Mouse (Mus musculus) forebrain, embryonic 14.5 days (tissue): ENCODE measurements around the gene Amt. TPM values are rescaled to one million over a fixed set of nuclear protein-coding genes. Genes with fewer than 3 reads are reported as not detected.

ENCODE experiments used
- ATAC-seq: fragments of 200-750 bp; cut with Nextera tagmentation; 2 replicates; pipeline ENCODE4 v1.8.0; 2017; ENCODE audit warnings: mild to moderate bottlenecking, moderate library complexity
- DNase-seq: peaks from one replicate; pipeline ENCODE4 v3.0.0-alpha.2; 2015; ENCODE audit warnings: low spot score
- H3K27ac ChIP-seq: fragments of 300-500 bp; sonication (generic); 2 replicates; pipeline ENCODE4 v1.5.1; 2014; ENCODE audit warnings: low read depth, mild to moderate bottlenecking, control low read depth, low read length, moderate library complexity
- H3K27me3 ChIP-seq: fragments of 300-500 bp; sonication (generic); replicated peaks from 2 replicates; pipeline ENCODE4 v1.6.1; 2014; ENCODE audit warnings: low read length, control low read depth, mixed read lengths; ENCODE audit not compliant: control insufficient read depth, insufficient read depth
- H3K36me3 ChIP-seq: fragments of 300-500 bp; sonication (generic); 2 replicates; pipeline ENCODE4 v1.6.1; 2014; ENCODE audit warnings: low read length, control low read depth; ENCODE audit not compliant: control insufficient read depth, insufficient read depth
- H3K4me1 ChIP-seq: fragments of 300-500 bp; sonication (generic); 2 replicates; pipeline ENCODE4 v1.6.1; 2014; ENCODE audit warnings: antibody characterized with exemption, low read length, control low read depth; ENCODE audit not compliant: control insufficient read depth, insufficient read depth
- H3K4me2 ChIP-seq: fragments of 300-500 bp; sonication (generic); 2 replicates; pipeline ENCODE4 v1.6.1; 2014; ENCODE audit warnings: mild to moderate bottlenecking, control low read depth, low read length
- H3K4me3 ChIP-seq: fragments of 300-500 bp; sonication (generic); 2 replicates; pipeline ENCODE4 v1.5.1; 2014; ENCODE audit warnings: low read depth, low read length, control low read depth
- H3K9ac ChIP-seq: fragments of 300-500 bp; sonication (generic); 2 replicates; pipeline ENCODE4 v1.6.1; 2014; ENCODE audit warnings: mild to moderate bottlenecking, low read length, control low read depth, moderate library complexity
- H3K9me3 ChIP-seq: fragments of 300-500 bp; sonication (generic); replicated peaks from 2 replicates; pipeline ENCODE4 v1.6.1; 2016; ENCODE audit warnings: low read length, control low read depth, mixed read lengths; ENCODE audit not compliant: control insufficient read depth
- WGBS: fragments of 180-500 bp; shearing (Covaris S2); extraction: QIAGEN DNeasy Blood & Tissue Kit; methylation state at CpG from one replicate; pipeline ENCODE4 v1.1.7; 2014; 5-methylcytosine and 5-hydroxymethylcytosine counted together
- polyA plus RNA-seq: library from polyadenylated mRNA; unstranded; fragments of >200 nt; fragmentation: Nextera tagmentation; extraction: Ambion mirVana; gene quantifications from 2 replicates; pipeline ENCODE4 v1.2.1, GENCODE M21; 2014

Amt gene
- polyA plus RNA-seq, result 13.2 and 13.4 TPM in 2 replicates

GRCm38 (mm10) chr9:108296453-108297355 is at the start of gene Amt:
TSS of gene Amt (plus strand) at chr9:108296853.
- no peaks in the 10 kb centered on the region for H3K9me3 ChIP-seq
- H3K27ac ChIP-seq, result peak within 1 kb of the TSS; percentile 40; the same call in 1 of the 2 replicates
- DNase-seq (peak; percentile 40), ATAC-seq (peak; percentile 70)
- peak within 1 kb of the TSS; percentile 13; the same call in 1 of the 2 replicates for H3K4me3 ChIP-seq
- whole genome bisulfite sequencing, result 20% methylated on average over 18 of the region's 18 CpGs
- peaks cover 43% of the 10 kb centered on the region for H3K36me3 ChIP-seq
- H3K4me1 ChIP-seq, result no peaks in the 10 kb centered on the region
- H3K27me3 ChIP-seq, result no peaks in the 10 kb centered on the region
- H3K9ac ChIP-seq, result peak within 1 kb of the TSS; percentile 49; the same call in 1 of the 2 replicates
- peak within 1 kb of the TSS; percentile 39 for H3K4me2 ChIP-seq

DNA sequence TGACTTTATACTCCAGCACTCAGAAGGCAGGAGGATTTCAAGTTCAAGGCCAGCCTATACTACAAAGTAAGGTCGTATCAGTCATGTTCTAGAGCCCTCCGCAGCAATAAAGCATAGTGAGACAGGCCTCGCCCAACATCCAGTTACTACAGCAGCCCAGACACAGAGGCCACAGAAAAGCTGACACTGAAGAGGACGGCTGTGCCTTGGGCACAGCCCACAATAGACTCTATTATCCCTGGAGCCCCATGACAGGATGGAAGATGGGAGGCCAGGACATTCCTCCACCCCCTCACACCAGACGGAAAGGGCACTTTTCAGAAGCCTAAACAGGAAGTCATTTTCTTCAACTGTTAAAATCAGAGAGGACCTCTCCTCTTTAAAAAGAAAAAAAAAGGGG is 47.7 kb upstream of the Amt start:
- WGBS, result 67% methylated on average over 5 of the region's 5 CpGs
- H3K4me3 ChIP-seq, result no peak overlapping the region
- H3K4me1 ChIP-seq, result no peaks in the 10 kb centered on the region
- no peak overlapping the region for H3K9ac ChIP-seq
- ATAC-seq, result no peak
- H3K9me3 ChIP-seq, result no peaks in the 10 kb centered on the region
- peaks cover 38% of the 10 kb centered on the region for H3K36me3 ChIP-seq
- DNase-seq, result no peak
- H3K4me2 ChIP-seq, result no peak overlapping the region
- H3K27ac ChIP-seq, result no peak overlapping the region
- H3K27me3 ChIP-seq, result no peaks in the 10 kb centered on the region

GRCm38 (mm10) chr9:108251877-108252276 is 44.8 kb upstream of the Amt start:
- 97% methylated on average over 6 of the region's 6 CpGs for WGBS
- Histone ChIP-seq H3K4me2 (no peak overlapping the region), H3K36me3 (peaks cover 32% of the 10 kb centered on the region), H3K4me3 (no peak overlapping the region), H3K9me3 (no peaks in the 10 kb centered on the region), H3K4me1 (no peaks in the 10 kb centered on the region), H3K9ac (no peak overlapping the region), H3K27ac (no peak overlapping the region), H3K27me3 (no peaks in the 10 kb centered on the region)
- DNase-seq, result no peak
- ATAC-seq, result no peak

- no peak for ATAC-seq
- H3K4me3 ChIP-seq, result no peak overlapping the region
- 96% methylated on average over 7 of the region's 7 CpGs for WGBS
- H3K9me3 ChIP-seq, result no peaks in the 10 kb centered on the region
- H3K27ac ChIP-seq, result no peak overlapping the region
- DNase-seq, result no peak
- H3K4me2 ChIP-seq, result no peak overlapping the region
- no peak overlapping the region for H3K9ac ChIP-seq
- no peaks in the 10 kb centered on the region for H3K27me3 ChIP-seq
- peaks cover 30% of the 10 kb centered on the region for H3K36me3 ChIP-seq
- H3K4me1 ChIP-seq, result no peaks in the 10 kb centered on the region
Measured at GRCm38 (mm10) chr9:108252766-108253165, 43.9 kb upstream of the Amt start.

GRCm38 (mm10) chr9:108260526-108260925 is 36.1 kb upstream of the Amt start:
- no peak overlapping the region for H3K27ac ChIP-seq
- 0 out of 2 replicates have a peak, but pooled peaks cover 3% of the 10 kb centered on the region for H3K36me3 ChIP-seq
- no peaks in the 10 kb centered on the region for H3K9me3 ChIP-seq
- H3K4me2 ChIP-seq, result no peak overlapping the region
- DNase-seq, result no peak
- no peak overlapping the region for H3K9ac ChIP-seq
- WGBS, result 84% methylated on average over 4 of the region's 4 CpGs
- H3K4me1 ChIP-seq, result peaks cover 19% of the 10 kb centered on the region
- no peak for ATAC-seq
- H3K4me3 ChIP-seq, result no peak overlapping the region
- H3K27me3 ChIP-seq, result no peaks in the 10 kb centered on the region

GRCm38 (mm10) chr9:108261865-108262264 is 34.8 kb upstream of the Amt start:
- H3K9ac ChIP-seq, result peak overlapping the region; percentile 91; the same call in 1 of the 2 replicates
- H3K27ac ChIP-seq, result no peak overlapping the region
- no peaks in the 10 kb centered on the region for H3K27me3 ChIP-seq
- no peak for DNase-seq
- H3K4me2 ChIP-seq, result peak overlapping the region; percentile 82
- ATAC-seq, result no peak
- no peaks in the 10 kb centered on the region for H3K9me3 ChIP-seq
- H3K4me3 ChIP-seq, result no peak overlapping the region
- H3K36me3 ChIP-seq, result 0 out of 2 replicates have a peak, but pooled peaks cover 3% of the 10 kb centered on the region
- peaks cover 19% of the 10 kb centered on the region for H3K4me1 ChIP-seq
- WGBS, result 78% methylated on average over 7 of the region's 7 CpGs

GRCm38 (mm10) chr9:108262494-108263049 is 34.1 kb upstream of the Amt start:
- H3K27ac ChIP-seq, result peak overlapping the region; percentile 90; the same call in 1 of the 2 replicates
- H3K4me3 ChIP-seq, result peak overlapping the region; percentile 96
- peak overlapping the region; percentile 91 for H3K9ac ChIP-seq
- peaks cover 19% of the 10 kb centered on the region for H3K4me1 ChIP-seq
- ATAC-seq, result no peak
- H3K27me3 ChIP-seq, result no peaks in the 10 kb centered on the region
- 40% methylated on average over 11 of the region's 11 CpGs for WGBS
- peak overlapping the region; percentile 82 for H3K4me2 ChIP-seq
- 0 out of 2 replicates have a peak, but pooled peaks cover 3% of the 10 kb centered on the region for H3K36me3 ChIP-seq
- H3K9me3 ChIP-seq, result no peaks in the 10 kb centered on the region
- peak; percentile 3 for DNase-seq

DNA sequence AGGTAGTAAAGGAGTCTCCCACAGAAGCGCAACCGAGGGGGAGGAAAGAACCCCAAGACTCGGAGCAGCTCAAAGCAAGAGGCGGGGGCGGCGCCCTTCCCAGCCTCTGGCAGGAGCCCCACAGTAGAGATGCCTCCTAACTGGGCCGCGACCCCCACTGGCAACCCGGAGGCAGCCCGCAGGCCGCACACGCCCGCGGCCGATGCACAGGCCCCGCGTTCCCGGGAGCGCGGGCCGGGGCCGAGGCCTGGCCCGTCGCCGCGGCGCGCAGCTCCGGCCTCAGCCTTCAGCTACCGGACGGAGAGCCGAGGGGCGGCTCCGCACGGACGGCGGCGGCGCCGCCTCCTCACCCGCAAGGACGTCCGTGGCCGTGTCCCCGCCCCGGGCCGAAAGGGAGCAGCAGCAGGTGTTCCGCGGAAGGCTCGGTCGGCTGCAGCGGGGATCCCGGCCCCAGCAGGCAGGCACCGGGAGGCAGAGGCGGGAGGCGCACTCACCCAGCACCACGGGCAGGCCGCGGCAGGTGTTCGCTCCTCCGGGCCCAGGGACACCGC is 33.4 kb upstream of the Amt start:
- H3K27me3 ChIP-seq, result no peaks in the 10 kb centered on the region
- H3K9me3 ChIP-seq, result no peaks in the 10 kb centered on the region
- H3K4me1 ChIP-seq, result peaks cover 19% of the 10 kb centered on the region
- peak overlapping the region; percentile 90 for H3K27ac ChIP-seq
- ATAC-seq, result peak; percentile 68
- peak overlapping the region; percentile 96 for H3K4me3 ChIP-seq
- peak overlapping the region; percentile 82 for H3K4me2 ChIP-seq
- 0 out of 2 replicates have a peak, but pooled peaks cover 3% of the 10 kb centered on the region for H3K36me3 ChIP-seq
- H3K9ac ChIP-seq, result peak overlapping the region; percentile 91
- under 1% methylated on average over 56 of the region's 62 CpGs for WGBS
- DNase-seq, result peak; percentile 53
